Mouse (Mus musculus) liver, embryonic 13.5 days (tissue): ENCODE results near the gene Isg20l2. TPM values are rescaled to one million over a fixed set of nuclear protein-coding genes. Genes with fewer than 3 reads are reported as not detected.

Source experiments
- ATAC-seq: fragments of 200-750 bp; cut with Nextera tagmentation; 2 replicates; pipeline ENCODE4 v1.8.0; 2017; ENCODE audit warnings: low read depth, mild to moderate bottlenecking, moderate number of reproducible peaks, moderate library complexity
- DNase-seq: peaks from one replicate; pipeline ENCODE4 v3.0.0; 2022
- H3K27ac ChIP-seq: fragments of 300-500 bp; sonication (generic); 2 replicates; pipeline ENCODE4 v1.5.1; 2015; ENCODE audit warnings: moderate library complexity, mild to moderate bottlenecking, inconsistent platforms
- H3K27me3 ChIP-seq: fragments of 300-500 bp; sonication (generic); 2 replicates; pipeline ENCODE4 v1.6.1; 2015; ENCODE audit warnings: mild to moderate bottlenecking, inconsistent platforms
- H3K36me3 ChIP-seq: fragments of 300-500 bp; sonication (generic); 2 replicates; pipeline ENCODE4 v1.6.1; 2015; ENCODE audit warnings: mild to moderate bottlenecking, inconsistent platforms
- H3K4me1 ChIP-seq: fragments of 300-500 bp; sonication (generic); replicated peaks from 2 replicates; pipeline ENCODE4 v1.6.1; 2015; ENCODE audit warnings: inconsistent platforms
- H3K4me2 ChIP-seq: fragments of 300-500 bp; sonication (generic); 2 replicates; pipeline ENCODE4 v1.6.1; 2015; ENCODE audit warnings: inconsistent platforms, mild to moderate bottlenecking, moderate library complexity
- H3K4me3 ChIP-seq: fragments of 300-500 bp; sonication (generic); replicated peaks from 2 replicates; pipeline ENCODE4 v1.5.1; 2015; ENCODE audit warnings: mild to moderate bottlenecking, inconsistent platforms
- H3K9ac ChIP-seq: fragments of 300-500 bp; sonication (generic); 2 replicates; pipeline ENCODE4 v1.6.1; 2015; ENCODE audit warnings: mild to moderate bottlenecking, inconsistent platforms
- H3K9me3 ChIP-seq: fragments of 300-500 bp; sonication (generic); replicated peaks from 2 replicates; pipeline ENCODE4 v1.6.1; 2016; ENCODE audit warnings: inconsistent platforms
- WGBS: fragments of 180-500 bp; shearing (Covaris S2); methylation state at CpG from one replicate; pipeline ENCODE4 v1.1.7; 2015; ENCODE audit not compliant: insufficient replicate concordance; 5-methylcytosine and 5-hydroxymethylcytosine counted together
- polyA plus RNA-seq: library from polyadenylated mRNA; unstranded; fragments of >200 nt; fragmentation: Nextera tagmentation; extraction: Ambion mirVana; gene quantifications from 2 replicates; pipeline ENCODE4 v1.2.1, GENCODE M21; 2015

Gene Isg20l2
- polyA plus RNA-seq, 1 experiment from 2014 or later: 31.1 TPM

DNA sequence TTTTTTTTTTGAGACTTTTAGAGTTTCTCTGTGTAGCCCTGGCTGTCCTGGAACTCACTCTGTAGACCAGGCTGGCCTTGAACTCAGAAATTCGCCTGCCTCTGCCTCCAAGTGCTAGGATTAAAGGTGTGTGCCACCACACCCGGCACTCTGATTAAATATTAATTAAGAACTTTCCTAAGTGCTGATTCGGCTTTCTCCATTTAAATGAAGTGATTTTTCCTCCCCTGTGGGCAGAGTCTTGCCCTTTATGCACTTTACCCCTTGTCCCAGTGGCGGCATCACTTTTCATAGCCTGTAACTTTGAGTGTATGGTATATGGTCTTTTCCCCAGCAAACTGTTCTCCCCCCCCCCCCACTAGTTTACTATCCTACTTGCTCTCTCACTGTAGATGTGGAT is 5.1 kb downstream of the Isg20l2 start:
- no peak overlapping the region for H3K9ac ChIP-seq
- H3K9me3 ChIP-seq: no peaks in the 10 kb centered on the region
- no peaks in the 10 kb centered on the region for H3K27me3 ChIP-seq
- H3K36me3 ChIP-seq: peaks cover 87% of the 10 kb centered on the region
- ATAC-seq (no peak), DNase-seq (no peak)
- H3K27ac ChIP-seq: no peak overlapping the region
- H3K4me1 ChIP-seq: peaks cover 51% of the 10 kb centered on the region
- H3K4me2 ChIP-seq: no peak overlapping the region
- 74% methylated on average over 4 of the region's 4 CpGs for WGBS
- H3K4me3 ChIP-seq: no peak overlapping the region

DNA sequence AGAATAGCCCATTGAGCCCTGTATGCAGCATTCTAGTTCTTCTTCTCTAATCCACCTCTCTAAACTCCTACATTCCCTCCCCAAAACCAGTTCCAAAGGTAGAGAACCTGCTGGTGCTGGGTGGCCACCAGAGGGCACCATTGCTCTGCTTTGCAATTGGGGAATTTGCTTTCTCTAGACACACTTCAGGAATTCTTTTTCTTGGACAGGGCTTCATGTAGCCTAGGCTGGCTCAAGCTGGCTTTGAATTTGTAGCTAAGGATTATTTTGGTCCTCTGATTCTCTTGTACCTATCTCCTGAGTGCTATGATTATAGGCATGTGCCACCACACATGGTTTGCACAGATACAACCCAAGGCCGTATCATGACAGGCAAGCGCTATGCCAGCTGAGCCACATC is 5.7 kb downstream of the Isg20l2 start:
- ATAC-seq (no peak), DNase-seq (peak; percentile 40)
- H3K4me3 ChIP-seq: no peak overlapping the region
- H3K4me2 ChIP-seq: no peak overlapping the region
- no peaks in the 10 kb centered on the region for H3K27me3 ChIP-seq
- H3K36me3 ChIP-seq: peaks cover 92% of the 10 kb centered on the region
- no peak overlapping the region for H3K27ac ChIP-seq
- H3K4me1 ChIP-seq: peaks cover 49% of the 10 kb centered on the region
- no peak overlapping the region for H3K9ac ChIP-seq
- H3K9me3 ChIP-seq: no peaks in the 10 kb centered on the region
- 93% methylated on average over 2 of the region's 2 CpGs for WGBS

DNA sequence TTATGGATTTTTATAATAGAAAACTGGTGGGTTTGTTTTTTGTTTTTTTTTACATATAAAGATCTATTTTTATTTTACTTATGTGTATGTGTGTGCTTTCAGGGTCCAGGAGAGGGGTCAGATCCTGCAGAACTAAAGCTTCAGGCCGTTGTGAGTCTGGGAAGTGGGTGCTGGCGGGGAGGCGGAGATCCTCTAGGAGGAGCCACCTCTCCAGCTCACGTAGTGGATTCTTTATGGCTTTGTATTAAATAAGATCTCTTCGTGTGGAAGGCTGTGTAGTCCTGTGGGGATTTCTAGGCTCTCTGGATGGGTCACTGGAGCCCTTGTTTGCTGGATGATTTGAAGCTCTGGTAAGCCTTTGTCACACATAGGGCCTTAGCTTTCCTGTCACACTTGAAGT is 10.5 kb downstream of the Isg20l2 start:
- Histone ChIP-seq H3K27me3 (peaks cover 15% of the 10 kb centered on the region), H3K9me3 (no peaks in the 10 kb centered on the region), H3K4me2 (no peak overlapping the region), H3K4me3 (no peak overlapping the region), H3K9ac (no peak overlapping the region), H3K27ac (no peak overlapping the region), H3K4me1 (peaks cover 9% of the 10 kb centered on the region), H3K36me3 (peaks cover 71% of the 10 kb centered on the region)
- ATAC-seq: no peak
- 78% methylated on average over 5 of the region's 5 CpGs for WGBS
- no peak for DNase-seq

DNA sequence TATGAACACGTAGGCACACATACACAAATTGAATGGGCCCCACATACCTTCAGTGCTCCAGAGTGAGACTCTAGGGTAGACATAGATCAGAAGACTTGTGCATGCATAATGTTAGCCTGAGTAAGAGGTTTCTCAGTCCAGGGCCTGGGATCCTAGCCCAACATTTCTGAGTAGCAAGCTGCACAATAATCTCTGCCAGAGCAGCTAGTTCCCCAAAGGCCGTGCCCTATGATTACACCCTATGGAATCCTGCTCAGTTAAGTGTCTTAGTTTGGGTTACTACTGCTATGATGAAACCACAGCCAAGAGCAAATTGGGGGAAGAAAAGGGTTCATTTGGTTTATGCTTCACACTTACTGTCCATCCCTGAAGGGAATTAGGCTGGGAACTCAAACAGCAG is 12.4 kb downstream of the Isg20l2 start:
- H3K27ac ChIP-seq: no peak overlapping the region
- ATAC-seq (no peak), DNase-seq (no peak)
- peaks cover 53% of the 10 kb centered on the region for H3K36me3 ChIP-seq
- no peak overlapping the region for H3K4me3 ChIP-seq
- H3K4me1 ChIP-seq: peaks cover 6% of the 10 kb centered on the region
- no peaks in the 10 kb centered on the region for H3K9me3 ChIP-seq
- 84% methylated on average over 2 of the region's 2 CpGs for WGBS
- no peak overlapping the region for H3K4me2 ChIP-seq
- no peak overlapping the region for H3K9ac ChIP-seq
- peaks cover 34% of the 10 kb centered on the region for H3K27me3 ChIP-seq

DNA sequence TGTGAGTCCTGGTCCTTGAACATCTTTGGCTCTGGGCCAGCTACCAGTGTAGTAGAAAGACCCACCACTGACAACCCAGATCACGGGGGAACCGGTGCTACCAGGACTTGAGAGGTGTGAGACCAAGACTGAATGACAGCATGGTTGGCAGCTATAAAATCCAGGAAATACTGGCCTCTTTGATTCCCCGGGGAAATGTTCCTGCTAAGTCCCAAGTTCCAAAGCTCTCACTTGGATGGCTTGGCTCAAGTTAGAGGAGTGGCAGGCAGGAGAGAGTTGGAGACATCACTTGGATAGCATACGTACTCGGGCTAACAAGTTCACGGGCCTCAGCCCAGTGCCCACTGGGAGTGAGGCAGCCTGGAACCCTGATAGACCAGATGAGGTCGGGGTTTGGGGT is 13.5 kb downstream of the Isg20l2 start:
- 75% methylated on average over 7 of the region's 7 CpGs for WGBS

DNA sequence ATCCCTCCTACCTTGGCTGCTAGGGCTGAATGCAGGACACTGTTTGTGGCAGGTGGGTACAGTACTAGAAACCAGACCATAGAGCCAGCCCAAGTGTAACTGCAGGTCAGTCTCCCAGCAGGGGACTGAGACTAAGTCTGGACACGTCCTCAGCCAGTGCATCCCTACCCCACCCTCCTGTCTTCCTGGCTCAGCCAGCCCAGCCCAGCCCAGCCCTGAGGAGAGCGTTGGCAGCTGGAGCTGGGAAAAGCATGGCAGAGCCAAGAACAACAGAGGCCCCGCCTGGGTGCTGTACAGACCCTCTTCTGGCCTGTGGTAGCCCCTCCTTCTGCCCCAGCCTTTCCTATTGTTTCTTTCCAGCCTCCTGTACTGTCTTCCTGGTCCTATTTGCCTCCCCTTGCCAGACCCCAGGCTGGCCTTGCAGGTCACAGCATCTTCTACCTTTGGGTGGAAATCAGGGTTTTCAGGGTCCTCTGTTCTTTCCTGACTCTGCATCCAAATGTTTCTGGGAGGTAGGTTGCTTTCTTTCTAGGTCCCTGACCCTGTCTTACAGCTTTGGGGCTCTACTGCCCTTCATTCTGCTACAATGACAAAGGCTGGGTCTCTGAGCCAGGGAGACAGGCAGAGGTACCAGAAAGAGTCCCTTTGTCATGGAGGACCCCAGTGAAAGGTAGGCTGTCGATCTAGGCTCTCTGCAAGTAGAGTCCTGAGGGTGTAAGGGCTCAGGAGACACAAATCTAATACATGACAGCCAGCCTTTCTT is 14.9 kb downstream of the Isg20l2 start:
- ATAC-seq (no peak), DNase-seq (no peak)
- Histone ChIP-seq H3K36me3 (peaks cover 28% of the 10 kb centered on the region), H3K9me3 (no peaks in the 10 kb centered on the region), H3K4me2 (no peak overlapping the region), H3K4me3 (no peak overlapping the region), H3K9ac (no peak overlapping the region), H3K27me3 (peaks cover 59% of the 10 kb centered on the region), H3K4me1 (peaks cover 28% of the 10 kb centered on the region), H3K27ac (no peak overlapping the region)
- 47% methylated on average over 4 of the region's 4 CpGs for WGBS

More for the DNA sequence above, 13.5 kb downstream of the Isg20l2 start:
- ATAC-seq (no peak), DNase-seq (no peak)
- no peaks in the 10 kb centered on the region for H3K9me3 ChIP-seq
- peaks cover 17% of the 10 kb centered on the region for H3K4me1 ChIP-seq
- peaks cover 45% of the 10 kb centered on the region for H3K27me3 ChIP-seq
- H3K27ac ChIP-seq: no peak overlapping the region
- peaks cover 42% of the 10 kb centered on the region for H3K36me3 ChIP-seq
- no peak overlapping the region for H3K9ac ChIP-seq
- H3K4me2 ChIP-seq: no peak overlapping the region
- no peak overlapping the region for H3K4me3 ChIP-seq

DNA sequence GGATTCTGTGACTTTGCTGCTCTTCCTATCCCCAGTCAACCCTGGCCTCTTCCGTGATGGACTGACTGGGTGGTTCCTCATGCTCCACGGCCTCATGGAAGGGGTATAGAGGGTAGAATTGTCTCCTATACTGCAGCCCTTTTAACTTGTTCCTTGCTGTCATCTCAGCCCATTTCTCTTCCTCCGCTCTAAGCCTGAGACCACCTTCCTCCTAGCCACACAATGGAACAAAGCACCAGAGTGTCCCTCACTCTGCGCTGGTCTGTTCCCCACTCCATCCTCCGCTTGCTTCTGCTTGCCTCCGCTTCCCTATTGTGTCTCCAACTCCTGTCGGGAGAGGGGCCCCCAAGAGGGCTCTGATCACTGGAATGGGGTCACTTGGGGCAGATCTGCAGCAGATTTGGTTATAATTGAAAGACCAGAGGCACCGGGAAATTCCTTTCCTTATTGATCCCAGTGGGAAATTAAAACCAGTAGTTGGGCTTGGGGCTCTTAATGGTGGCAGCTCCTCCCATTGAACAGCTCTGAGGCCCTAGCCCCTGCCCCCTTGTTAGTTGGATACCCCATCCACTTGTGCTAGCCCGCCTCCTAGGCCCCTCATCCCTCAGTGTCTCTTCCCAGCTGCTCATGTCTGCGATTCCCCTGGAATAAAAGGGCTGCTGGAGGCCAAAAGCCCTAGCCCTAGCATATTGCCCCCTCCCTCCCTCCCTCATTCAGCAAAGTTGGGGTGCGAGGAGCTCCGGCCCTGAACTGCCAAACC is 15.8 kb downstream of the Isg20l2 start:
- WGBS: 29% methylated on average over 12 of the region's 12 CpGs
- H3K4me2 ChIP-seq: no peak overlapping the region
- peaks cover 19% of the 10 kb centered on the region for H3K36me3 ChIP-seq
- no peak for ATAC-seq
- H3K9ac ChIP-seq: no peak overlapping the region
- no peaks in the 10 kb centered on the region for H3K9me3 ChIP-seq
- peaks cover 69% of the 10 kb centered on the region for H3K27me3 ChIP-seq
- peaks cover 32% of the 10 kb centered on the region for H3K4me1 ChIP-seq
- no peak overlapping the region for H3K4me3 ChIP-seq
- no peak overlapping the region for H3K27ac ChIP-seq
- DNase-seq: no peak

DNA sequence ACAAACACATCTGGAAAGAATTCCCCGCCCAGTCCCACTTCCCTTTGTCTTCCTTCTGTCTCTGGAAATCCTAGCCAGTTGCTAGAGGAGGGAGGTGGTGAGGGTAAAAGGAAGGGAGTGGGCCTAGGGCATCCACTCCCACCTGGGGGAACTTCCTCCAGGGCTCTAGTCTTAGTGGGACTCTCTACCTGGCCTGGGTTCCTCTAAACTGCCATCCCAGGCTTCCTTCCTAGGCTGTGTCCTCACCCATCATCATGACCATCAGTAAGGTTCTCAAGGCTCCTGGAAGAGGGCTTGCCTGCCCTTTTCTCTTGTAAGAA is 16.4 kb downstream of the Isg20l2 start:
- H3K9me3 ChIP-seq: no peaks in the 10 kb centered on the region
- no peak overlapping the region for H3K9ac ChIP-seq
- no peak for DNase-seq
- H3K4me2 ChIP-seq: no peak overlapping the region
- H3K4me1 ChIP-seq: peaks cover 32% of the 10 kb centered on the region
- ATAC-seq: no peak
- no peak overlapping the region for H3K4me3 ChIP-seq
- peaks cover 14% of the 10 kb centered on the region for H3K36me3 ChIP-seq
- no peak overlapping the region for H3K27ac ChIP-seq
- peaks cover 74% of the 10 kb centered on the region for H3K27me3 ChIP-seq
- WGBS: 38% methylated on average over 1 of the region's 1 CpGs

DNA sequence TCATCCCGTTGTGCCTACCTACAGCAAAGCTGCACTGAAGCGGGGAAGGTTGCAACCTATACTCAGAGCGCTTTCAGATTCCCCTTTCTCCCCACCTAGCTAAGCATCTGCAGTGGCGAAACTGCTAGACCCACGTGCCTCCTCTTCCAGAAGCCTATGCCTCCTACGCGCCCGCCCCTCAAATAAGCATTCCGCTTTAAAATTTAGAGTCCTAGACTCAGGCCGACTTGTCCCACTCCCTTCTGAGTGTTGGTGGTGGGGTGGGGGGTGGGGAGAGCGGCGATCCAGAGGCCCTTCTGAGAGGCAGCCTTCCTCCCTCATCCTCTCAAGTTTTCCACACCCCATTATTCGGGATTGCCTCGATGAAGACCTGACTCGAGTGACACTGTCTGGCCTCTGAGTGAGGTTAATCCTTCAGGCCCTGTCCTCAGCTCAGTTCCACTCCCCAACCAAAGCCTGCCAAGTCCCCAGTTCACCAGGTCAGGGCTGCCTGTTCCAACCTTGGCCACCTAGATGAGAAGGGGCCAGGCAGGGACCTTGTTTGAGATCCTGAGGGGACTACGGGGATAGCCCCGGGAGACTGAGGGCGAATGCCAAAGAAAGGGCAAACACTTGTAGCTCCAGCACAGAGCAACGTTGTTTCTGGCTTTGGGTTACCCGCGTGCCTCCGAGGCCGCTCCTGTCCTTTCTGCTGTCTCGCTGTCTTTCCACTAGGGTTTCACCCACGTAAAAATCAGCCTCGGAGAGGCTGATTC is 17.1 kb downstream of the Isg20l2 start:
- H3K4me2 ChIP-seq: peak overlapping the region; percentile 50
- peak overlapping the region; percentile 22; the same call in 1 of the 2 replicates for H3K4me3 ChIP-seq
- no peak overlapping the region for H3K9ac ChIP-seq
- peaks cover 81% of the 10 kb centered on the region for H3K27me3 ChIP-seq
- H3K27ac ChIP-seq: no peak overlapping the region
- no peaks in the 10 kb centered on the region for H3K9me3 ChIP-seq
- H3K4me1 ChIP-seq: peaks cover 35% of the 10 kb centered on the region
- no peak for DNase-seq
- ATAC-seq: no peak
- H3K36me3 ChIP-seq: peaks cover 7% of the 10 kb centered on the region
- 4% methylated on average over 26 of the region's 26 CpGs for WGBS

DNA sequence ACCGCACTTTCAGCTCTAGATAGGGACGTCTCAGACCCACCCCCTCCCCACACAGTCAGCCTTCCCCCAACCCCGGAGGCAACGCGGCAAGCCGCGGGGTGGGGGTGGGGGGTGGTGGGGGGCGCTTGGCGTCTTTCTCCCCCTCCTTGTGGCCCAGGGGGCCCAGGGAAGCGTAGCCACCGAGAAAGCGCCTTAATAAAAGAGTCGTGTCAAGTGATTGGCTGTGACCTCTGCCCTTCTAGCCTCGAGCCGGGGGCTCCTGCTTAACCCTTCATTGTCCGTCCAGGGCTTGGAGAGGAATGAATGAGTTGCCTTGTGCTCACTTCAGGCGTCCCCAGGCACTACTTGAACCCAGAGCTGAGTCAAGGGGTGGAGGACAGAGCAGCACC is 17.7 kb downstream of the Isg20l2 start:
- ATAC-seq (no peak), DNase-seq (no peak)
- H3K4me3 ChIP-seq: peak overlapping the region; percentile 22; the same call in 1 of the 2 replicates
- peaks cover 87% of the 10 kb centered on the region for H3K27me3 ChIP-seq
- no peak overlapping the region for H3K9ac ChIP-seq
- H3K36me3 ChIP-seq: peaks cover 3% of the 10 kb centered on the region
- WGBS: 0% methylated on average over 15 of the region's 17 CpGs
- H3K4me2 ChIP-seq: peak overlapping the region; percentile 50
- no peaks in the 10 kb centered on the region for H3K9me3 ChIP-seq
- peaks cover 38% of the 10 kb centered on the region for H3K4me1 ChIP-seq
- no peak overlapping the region for H3K27ac ChIP-seq
